Mouse (Mus musculus): ENCODE data around the gene Trim6.

The Trim6 gene

GRCm38 (mm10) chr7:104218701-104219569 is at the start of gene Trim6:
Gene Trim6 (plus strand): TSS chr7:104218793.
- peak within 1 kb of the TSS; percentile 92 for H3K4me3 ChIP-seq (replicated peaks; ENCODE audit: low read length)
- peaks cover 57% of the 10 kb centered on the region for H3K4me1 ChIP-seq (replicated peaks; ENCODE audit: low read depth, low read length)
- no peaks in the 10 kb centered on the region for H3K27me3 ChIP-seq (ENCODE audit: insufficient read depth, low read length)
- TF ChIP-seq CTCF (conservative IDR thresholded peaks at IDR 0.05; ENCODE audit: low read length) (no peak), POU5F1 (IDR thresholded peaks at IDR 0.05; ENCODE audit: borderline replicate concordance, low read length) (no peak), NANOG (IDR thresholded peaks at IDR 0.05; ENCODE audit: borderline replicate concordance, low read length) (no peak)
- peaks cover 24% of the 10 kb centered on the region for H3K36me3 ChIP-seq (ENCODE audit: insufficient read depth, low read length)
- H3K9me3 ChIP-seq (ENCODE audit: low read length): no peaks in the 10 kb centered on the region

- Histone ChIP-seq H3K4me3 (replicated peaks; ENCODE audit: low read length) (no peak overlapping the region), H3K27me3 (ENCODE audit: insufficient read depth, low read length) (no peaks in the 10 kb centered on the region), H3K36me3 (ENCODE audit: insufficient read depth, low read length) (no peaks in the 10 kb centered on the region), H3K9me3 (ENCODE audit: low read length) (no peaks in the 10 kb centered on the region), H3K4me1 (replicated peaks; ENCODE audit: low read depth, low read length) (no peaks in the 10 kb centered on the region)
- TF ChIP-seq NANOG (IDR thresholded peaks at IDR 0.05; ENCODE audit: borderline replicate concordance, low read length) (no peak), POU5F1 (IDR thresholded peaks at IDR 0.05; ENCODE audit: borderline replicate concordance, low read length) (no peak)
These were observed 48.9 kb upstream of the Trim6 start for GRCm38 (mm10) chr7:104169634-104170204.

GRCm38 (mm10) chr7:104175085-104175484 is 43.5 kb upstream of the Trim6 start:
- TF ChIP-seq POU5F1 (IDR thresholded peaks at IDR 0.05; ENCODE audit: borderline replicate concordance, low read length): no peak
- no peak for TF ChIP-seq CTCF (conservative IDR thresholded peaks at IDR 0.05; ENCODE audit: low read length)
- TF ChIP-seq NANOG (IDR thresholded peaks at IDR 0.05; ENCODE audit: borderline replicate concordance, low read length): no peak
- H3K9me3 ChIP-seq (ENCODE audit: low read length): no peaks in the 10 kb centered on the region
- H3K4me1 ChIP-seq (replicated peaks; ENCODE audit: low read depth, low read length): no peaks in the 10 kb centered on the region
- H3K36me3 ChIP-seq (ENCODE audit: insufficient read depth, low read length): no peaks in the 10 kb centered on the region
- H3K27me3 ChIP-seq (ENCODE audit: insufficient read depth, low read length): no peaks in the 10 kb centered on the region
- H3K4me3 ChIP-seq (replicated peaks; ENCODE audit: low read length): no peak overlapping the region

GRCm38 (mm10) chr7:104178422-104179054 is 40.1 kb upstream of the Trim6 start:
- Histone ChIP-seq H3K36me3 (ENCODE audit: insufficient read depth, low read length) (no peaks in the 10 kb centered on the region), H3K9me3 (ENCODE audit: low read length) (peaks cover 15% of the 10 kb centered on the region; the same call in 1 of the 2 replicates), H3K27me3 (ENCODE audit: insufficient read depth, low read length) (no peaks in the 10 kb centered on the region), H3K4me1 (replicated peaks; ENCODE audit: low read depth, low read length) (no peaks in the 10 kb centered on the region), H3K4me3 (replicated peaks; ENCODE audit: low read length) (no peak overlapping the region)
- TF ChIP-seq CTCF (conservative IDR thresholded peaks at IDR 0.05; ENCODE audit: low read length) (no peak), NANOG (IDR thresholded peaks at IDR 0.05; ENCODE audit: borderline replicate concordance, low read length) (no peak)

GRCm38 (mm10) chr7:104179074-104179473 is 39.5 kb upstream of the Trim6 start:
- no peak overlapping the region for H3K4me3 ChIP-seq (replicated peaks; ENCODE audit: low read length)

GRCm38 (mm10) chr7:104183292-104183691 is 35.3 kb upstream of the Trim6 start, which contains the start of gene Olfr648:
Gene Olfr648 (minus strand): TSS chr7:104183392.
- no peaks in the 10 kb centered on the region for H3K4me1 ChIP-seq (replicated peaks; ENCODE audit: low read depth, low read length)
- no peaks in the 10 kb centered on the region for H3K27me3 ChIP-seq (ENCODE audit: insufficient read depth, low read length)
- peaks cover 15% of the 10 kb centered on the region; the same call in 1 of the 2 replicates for H3K9me3 ChIP-seq (ENCODE audit: low read length)
- TF ChIP-seq CTCF (conservative IDR thresholded peaks at IDR 0.05; ENCODE audit: low read length) (no peak), POU5F1 (IDR thresholded peaks at IDR 0.05; ENCODE audit: borderline replicate concordance, low read length) (no peak), NANOG (IDR thresholded peaks at IDR 0.05; ENCODE audit: borderline replicate concordance, low read length) (no peak)
- no peak within 1 kb of the TSS for H3K4me3 ChIP-seq (replicated peaks; ENCODE audit: low read length)
- no peaks in the 10 kb centered on the region for H3K36me3 ChIP-seq (ENCODE audit: insufficient read depth, low read length)

More at GRCm38 (mm10) chr7:104179074-104179473, 39.5 kb upstream of the Trim6 start:
- peaks cover 15% of the 10 kb centered on the region; the same call in 1 of the 2 replicates for H3K9me3 ChIP-seq (ENCODE audit: low read length)
- no peaks in the 10 kb centered on the region for H3K27me3 ChIP-seq (ENCODE audit: insufficient read depth, low read length)
- no peak for TF ChIP-seq NANOG (IDR thresholded peaks at IDR 0.05; ENCODE audit: borderline replicate concordance, low read length)
- no peak for TF ChIP-seq CTCF (conservative IDR thresholded peaks at IDR 0.05; ENCODE audit: low read length)
- no peak for TF ChIP-seq POU5F1 (IDR thresholded peaks at IDR 0.05; ENCODE audit: borderline replicate concordance, low read length)
- H3K36me3 ChIP-seq (ENCODE audit: insufficient read depth, low read length): no peaks in the 10 kb centered on the region
- H3K4me1 ChIP-seq (replicated peaks; ENCODE audit: low read depth, low read length): no peaks in the 10 kb centered on the region

- Histone ChIP-seq H3K9me3 (ENCODE audit: low read length) (no peaks in the 10 kb centered on the region), H3K4me3 (replicated peaks; ENCODE audit: low read length) (no peak overlapping the region), H3K27me3 (ENCODE audit: insufficient read depth, low read length) (0 out of 2 replicates have a peak, but pooled peaks cover 5% of the 10 kb centered on the region), H3K4me1 (replicated peaks; ENCODE audit: low read depth, low read length) (no peaks in the 10 kb centered on the region), H3K36me3 (ENCODE audit: insufficient read depth, low read length) (no peaks in the 10 kb centered on the region)
- TF ChIP-seq POU5F1 (IDR thresholded peaks at IDR 0.05; ENCODE audit: borderline replicate concordance, low read length) (no peak), NANOG (IDR thresholded peaks at IDR 0.05; ENCODE audit: borderline replicate concordance, low read length) (no peak), CTCF (conservative IDR thresholded peaks at IDR 0.05; ENCODE audit: low read length) (no peak)
These were observed 27.3 kb upstream of the Trim6 start for GRCm38 (mm10) chr7:104191275-104191674.

GRCm38 (mm10) chr7:104195885-104196284 is 22.7 kb upstream of the Trim6 start, which contains the start of gene Olfr649:
Gene Olfr649 (minus strand): TSS chr7:104195985.
- TF ChIP-seq POU5F1 (IDR thresholded peaks at IDR 0.05; ENCODE audit: borderline replicate concordance, low read length) (no peak), NANOG (IDR thresholded peaks at IDR 0.05; ENCODE audit: borderline replicate concordance, low read length) (no peak), CTCF (conservative IDR thresholded peaks at IDR 0.05; ENCODE audit: low read length) (no peak)

More at GRCm38 (mm10) chr7:104195885-104196284, 22.7 kb upstream of the Trim6 start, which contains the start of gene Olfr649:
- 0 out of 2 replicates have a peak, but pooled peaks cover 7% of the 10 kb centered on the region for H3K27me3 ChIP-seq (ENCODE audit: insufficient read depth, low read length)
- H3K4me1 ChIP-seq (replicated peaks; ENCODE audit: low read depth, low read length): no peaks in the 10 kb centered on the region
- no peaks in the 10 kb centered on the region for H3K36me3 ChIP-seq (ENCODE audit: insufficient read depth, low read length)
- no peak within 1 kb of the TSS for H3K4me3 ChIP-seq (replicated peaks; ENCODE audit: low read length)
- H3K9me3 ChIP-seq (ENCODE audit: low read length): no peaks in the 10 kb centered on the region
